Mouse (Mus musculus) neural tube, embryonic 11.5 days (tissue): ENCODE results near the gene Znhit2. TPM values are rescaled to one million over a fixed set of nuclear protein-coding genes. Genes with fewer than 3 reads are reported as not detected.
"Not testable (repeated sequence)": the region's sequence is repeated elsewhere in the genome, so short reads cannot be mapped to it uniquely, and the experiment has no call there.

ENCODE experiments used
- ATAC-seq: fragments of 200-750 bp; cut with Nextera tagmentation; 2 replicates; pipeline ENCODE4 v1.8.0; 2017; ENCODE audit warnings: moderate number of reproducible peaks, mild to moderate bottlenecking, moderate TSS enrichment, moderate library complexity; ENCODE audit not compliant: insufficient read depth, low FRiP score, low TSS enrichment
- DNase-seq: peaks from one replicate; pipeline ENCODE4 v3.0.0-alpha.2; 2015; ENCODE audit warnings: low spot score
- H3K27ac ChIP-seq: fragments of 300-500 bp; sonication (generic); 2 replicates; pipeline ENCODE4 v1.5.1; 2014; ENCODE audit warnings: low read depth, mild to moderate bottlenecking, low read length
- H3K27me3 ChIP-seq: fragments of 300-500 bp; sonication (generic); 2 replicates; pipeline ENCODE4 v1.6.1; 2014; ENCODE audit warnings: mild to moderate bottlenecking, low read length, mixed read lengths; ENCODE audit not compliant: control insufficient read depth, insufficient read depth
- H3K36me3 ChIP-seq: fragments of 300-500 bp; sonication (generic); 2 replicates; pipeline ENCODE4 v1.6.1; 2014; ENCODE audit warnings: mild to moderate bottlenecking, low read length, moderate library complexity, mixed read lengths; ENCODE audit not compliant: control insufficient read depth, insufficient read depth
- H3K4me1 ChIP-seq: fragments of 300-500 bp; sonication (generic); 2 replicates; pipeline ENCODE4 v1.6.1; 2014; ENCODE audit warnings: low read length, mixed read lengths; ENCODE audit not compliant: control insufficient read depth, insufficient read depth
- H3K4me2 ChIP-seq: fragments of 300-500 bp; sonication (generic); 2 replicates; pipeline ENCODE4 v1.6.1; 2014; ENCODE audit warnings: low read depth, mild to moderate bottlenecking, moderate library complexity
- H3K4me3 ChIP-seq: fragments of 300-500 bp; sonication (generic); 2 replicates; pipeline ENCODE4 v1.5.1; 2014; ENCODE audit warnings: low read depth, low read length
- H3K9ac ChIP-seq: fragments of 300-500 bp; sonication (generic); 2 replicates; pipeline ENCODE4 v1.6.1; 2014; ENCODE audit warnings: mild to moderate bottlenecking, low read length
- H3K9me3 ChIP-seq: fragments of 300-500 bp; sonication (generic); 2 replicates; pipeline ENCODE4 v1.6.1; 2016; ENCODE audit warnings: low read length; ENCODE audit not compliant: control insufficient read depth
- WGBS: fragments of 180-500 bp; shearing (Covaris S2); extraction: QIAGEN DNeasy Blood & Tissue Kit; methylation state at CpG from one replicate; pipeline ENCODE4 v1.1.7; 2014; 5-methylcytosine and 5-hydroxymethylcytosine counted together
- polyA plus RNA-seq: library from polyadenylated mRNA; unstranded; fragments of >200 nt; fragmentation: Nextera tagmentation; extraction: Ambion mirVana; gene quantifications from 2 replicates; pipeline ENCODE4 v1.2.1, GENCODE M21; 2014

Znhit2 gene
- polyA plus RNA-seq, 1 experiment from 2014 or later: 40.0 TPM

DNA sequence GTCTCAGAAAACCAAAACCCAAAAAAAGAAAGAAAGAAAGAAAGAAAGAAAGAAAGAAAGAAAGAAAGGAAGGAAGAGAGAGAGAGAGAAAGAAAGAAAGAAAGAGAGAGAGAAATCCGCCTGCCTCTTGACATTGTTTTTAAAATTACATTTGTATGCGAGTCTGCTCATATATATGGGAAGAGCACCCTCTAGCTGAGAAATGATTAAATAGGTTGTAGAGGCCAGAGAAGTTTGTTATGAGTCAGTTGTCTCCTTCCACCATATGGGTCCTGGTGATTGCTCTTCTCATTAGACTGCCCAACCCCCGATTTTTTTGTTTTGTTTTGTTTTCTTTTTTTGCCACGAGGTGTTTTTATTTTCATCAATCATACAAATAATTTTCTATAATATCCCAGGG lies 16.9 kb upstream of the Znhit2 start:
- not testable (repeated sequence) for H3K4me2 ChIP-seq, DNase-seq, H3K27me3 ChIP-seq, H3K9ac ChIP-seq, H3K36me3 ChIP-seq, H3K27ac ChIP-seq, H3K9me3 ChIP-seq, ATAC-seq, H3K4me3 ChIP-seq
- WGBS: 81% methylated on average over 4 of the region's 4 CpGs
- peaks cover 10% of the 10 kb centered on the region for H3K4me1 ChIP-seq

DNA sequence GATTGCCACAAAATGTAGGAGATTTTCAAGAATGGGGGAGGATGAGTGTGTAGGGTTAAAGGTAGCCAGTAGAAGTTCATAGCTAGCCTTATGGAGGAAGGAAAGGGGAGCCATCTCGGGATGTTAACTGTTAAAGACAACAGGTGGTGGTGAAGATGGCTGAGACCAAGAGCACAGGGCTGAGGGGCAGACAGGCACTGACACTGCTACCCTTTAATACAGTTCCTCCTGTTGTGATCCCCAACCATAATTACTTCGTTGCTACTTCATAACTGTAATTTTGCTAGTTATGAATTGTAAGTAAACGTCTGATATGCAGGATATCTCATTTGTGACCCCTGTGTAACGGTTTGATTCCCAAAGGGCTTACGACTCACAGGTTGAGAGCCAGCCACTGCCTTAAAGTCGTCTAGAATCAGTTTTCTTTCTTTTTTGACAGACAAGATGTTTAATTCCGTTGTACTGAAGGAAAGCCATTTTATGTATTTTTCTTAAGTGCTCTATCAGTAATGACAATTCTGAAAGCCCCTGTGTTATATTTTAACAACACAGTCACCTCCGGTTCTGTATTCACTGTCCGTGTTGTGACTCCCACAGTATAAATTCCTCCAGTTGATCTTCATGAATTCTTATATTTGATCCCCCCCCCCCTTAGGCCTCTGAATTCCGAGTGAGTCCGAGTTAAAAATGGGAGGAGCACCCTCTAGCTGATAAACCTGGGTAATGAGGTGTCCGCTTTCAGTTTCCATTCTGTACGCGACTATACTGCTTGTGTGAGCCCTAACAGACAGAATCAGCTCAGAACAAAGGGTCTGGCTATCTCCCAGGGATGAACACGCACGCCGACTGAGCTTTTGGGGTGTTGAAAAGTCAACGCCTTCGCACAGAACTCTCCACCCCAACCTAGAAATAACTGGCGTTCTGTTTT lies 15.4 kb upstream of the Znhit2 start:
- ATAC-seq: 0 out of 2 replicates have a peak, but pooled peaks have one; percentile 7
- DNase-seq: no peak
- H3K4me2 ChIP-seq: peak overlapping the region; percentile 92
- H3K4me1 ChIP-seq: peaks cover 10% of the 10 kb centered on the region
- no peaks in the 10 kb centered on the region for H3K27me3 ChIP-seq
- no peaks in the 10 kb centered on the region for H3K9me3 ChIP-seq
- peaks cover 17% of the 10 kb centered on the region for H3K36me3 ChIP-seq
- H3K4me3 ChIP-seq: peak overlapping the region; percentile 93
- H3K9ac ChIP-seq: peak overlapping the region; percentile 93
- H3K27ac ChIP-seq: peak overlapping the region; percentile 98
- WGBS: 22% methylated on average over 20 of the region's 20 CpGs

DNA sequence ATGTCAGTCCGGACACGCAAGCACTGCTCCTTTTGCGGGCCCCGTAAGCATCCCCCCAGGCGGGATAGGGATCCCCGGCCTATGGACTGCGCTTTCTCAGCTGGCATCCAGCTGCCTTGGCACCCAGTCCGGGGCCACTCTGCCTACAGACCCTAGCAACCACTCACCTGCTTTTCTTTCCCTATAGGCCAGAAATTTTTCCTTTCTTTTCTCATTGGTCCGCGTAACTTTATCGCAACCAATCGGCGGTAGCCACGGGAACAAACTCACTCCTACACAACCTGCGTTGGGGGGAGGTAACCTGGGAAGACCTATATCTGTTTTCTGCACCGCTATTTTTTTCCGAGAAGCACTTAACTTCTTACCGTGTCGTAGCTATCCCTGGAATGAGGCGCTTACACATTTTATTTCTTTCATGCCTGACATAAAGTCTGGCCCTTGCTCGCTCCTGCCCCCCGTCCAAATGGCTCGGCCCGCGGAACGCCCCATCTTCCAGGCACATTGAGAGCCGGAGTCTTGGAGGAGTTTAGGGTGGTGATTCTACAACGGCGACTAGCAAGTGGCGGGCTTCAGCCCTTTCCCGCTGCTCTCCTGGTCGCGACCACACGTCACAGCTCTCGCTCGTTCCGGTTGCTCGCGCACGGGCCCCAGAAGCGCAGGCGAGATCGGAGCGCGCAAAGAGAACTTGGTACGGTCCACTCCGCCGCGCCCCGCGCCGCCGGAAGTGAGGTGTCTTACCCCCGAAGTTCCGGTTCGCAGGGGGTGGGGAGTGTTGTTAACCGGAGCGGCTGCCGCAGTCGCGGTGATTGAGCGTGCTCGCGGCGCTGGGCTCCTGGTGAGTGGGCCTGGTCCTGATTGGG lies 14.5 kb upstream of the Znhit2 start, which contains the start of gene Syvn1:
Syvn1 (plus strand) TSS at position 283 of the 860 bp plus-strand sequence.
- Histone ChIP-seq H3K4me2 (peak within 1 kb of the TSS; percentile 92), H3K9ac (peak within 1 kb of the TSS; percentile 93), H3K36me3 (peaks cover 22% of the 10 kb centered on the region), H3K27me3 (no peaks in the 10 kb centered on the region), H3K27ac (peak within 1 kb of the TSS; percentile 98), H3K4me3 (peak within 1 kb of the TSS; percentile 93), H3K9me3 (no peaks in the 10 kb centered on the region), H3K4me1 (peaks cover 10% of the 10 kb centered on the region)
- DNase-seq (peak; percentile 92), ATAC-seq (peak; percentile 88)
- WGBS: under 1% methylated on average over 65 of the region's 65 CpGs

DNA sequence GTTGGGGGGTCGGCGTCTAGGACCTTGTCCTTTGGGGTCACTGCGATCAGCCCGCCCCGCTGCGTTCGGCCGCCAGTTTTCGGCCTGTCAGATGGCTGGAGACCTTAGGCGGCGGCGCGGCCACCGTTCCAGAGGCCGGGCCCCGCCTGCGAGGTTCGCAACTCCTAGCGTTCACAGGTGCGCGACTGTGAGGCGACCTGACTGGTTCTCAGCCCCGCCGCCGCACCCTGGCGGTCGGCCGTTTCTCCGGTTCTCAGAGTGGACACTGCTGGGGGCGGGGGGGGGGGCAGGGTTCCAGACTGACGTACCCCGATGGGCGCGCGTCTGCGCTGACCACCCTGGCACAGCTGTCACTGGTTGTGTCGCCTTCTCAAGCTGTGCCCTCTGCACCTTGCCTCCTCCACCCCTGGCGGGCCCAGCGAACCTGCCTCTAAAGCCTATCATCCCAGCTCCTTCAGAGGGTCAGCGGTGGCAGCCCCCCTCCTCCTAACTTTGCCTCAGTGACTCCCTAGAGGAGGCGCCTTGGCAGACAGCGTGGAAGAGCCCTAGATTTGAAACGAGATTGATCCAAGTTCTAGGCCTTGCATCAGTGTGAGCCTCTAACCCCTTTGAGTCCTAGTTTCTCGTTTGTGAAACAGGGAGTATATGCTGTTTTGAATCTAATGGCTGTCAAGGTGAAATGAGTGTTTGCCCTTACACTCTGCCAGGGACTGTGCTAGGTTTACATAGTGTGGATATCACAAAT lies 13.7 kb upstream of the Znhit2 start:
- peak overlapping the region; percentile 93 for H3K9ac ChIP-seq
- WGBS: 2% methylated on average over 44 of the region's 44 CpGs
- H3K4me3 ChIP-seq: peak overlapping the region; percentile 93
- DNase-seq (no peak), ATAC-seq (peak; percentile 16)
- no peaks in the 10 kb centered on the region for H3K27me3 ChIP-seq
- H3K4me2 ChIP-seq: peak overlapping the region; percentile 92
- H3K9me3 ChIP-seq: no peaks in the 10 kb centered on the region
- H3K4me1 ChIP-seq: peaks cover 10% of the 10 kb centered on the region
- H3K27ac ChIP-seq: peak overlapping the region; percentile 98
- H3K36me3 ChIP-seq: peaks cover 24% of the 10 kb centered on the region

DNA sequence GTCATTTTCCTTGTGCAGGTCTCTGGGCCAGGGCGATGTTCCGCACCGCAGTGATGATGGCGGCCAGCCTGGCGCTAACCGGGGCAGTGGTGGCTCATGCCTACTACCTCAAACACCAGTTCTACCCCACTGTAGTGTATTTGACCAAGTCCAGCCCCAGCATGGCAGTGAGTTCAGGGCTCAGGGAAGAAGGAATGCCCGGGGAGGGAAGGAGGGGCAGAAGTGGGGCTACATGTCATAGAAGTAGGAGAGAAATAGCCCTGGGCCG lies 13.2 kb upstream of the Znhit2 start:
- 87% methylated on average over 8 of the region's 8 CpGs for WGBS
- DNase-seq (no peak), ATAC-seq (no peak)
- Histone ChIP-seq H3K4me1 (peaks cover 10% of the 10 kb centered on the region), H3K36me3 (peaks cover 25% of the 10 kb centered on the region), H3K27ac (no peak overlapping the region), H3K4me3 (peak overlapping the region; percentile 93), H3K4me2 (peak overlapping the region; percentile 92), H3K27me3 (no peaks in the 10 kb centered on the region), H3K9me3 (no peaks in the 10 kb centered on the region), H3K9ac (peak overlapping the region; percentile 93)

DNA sequence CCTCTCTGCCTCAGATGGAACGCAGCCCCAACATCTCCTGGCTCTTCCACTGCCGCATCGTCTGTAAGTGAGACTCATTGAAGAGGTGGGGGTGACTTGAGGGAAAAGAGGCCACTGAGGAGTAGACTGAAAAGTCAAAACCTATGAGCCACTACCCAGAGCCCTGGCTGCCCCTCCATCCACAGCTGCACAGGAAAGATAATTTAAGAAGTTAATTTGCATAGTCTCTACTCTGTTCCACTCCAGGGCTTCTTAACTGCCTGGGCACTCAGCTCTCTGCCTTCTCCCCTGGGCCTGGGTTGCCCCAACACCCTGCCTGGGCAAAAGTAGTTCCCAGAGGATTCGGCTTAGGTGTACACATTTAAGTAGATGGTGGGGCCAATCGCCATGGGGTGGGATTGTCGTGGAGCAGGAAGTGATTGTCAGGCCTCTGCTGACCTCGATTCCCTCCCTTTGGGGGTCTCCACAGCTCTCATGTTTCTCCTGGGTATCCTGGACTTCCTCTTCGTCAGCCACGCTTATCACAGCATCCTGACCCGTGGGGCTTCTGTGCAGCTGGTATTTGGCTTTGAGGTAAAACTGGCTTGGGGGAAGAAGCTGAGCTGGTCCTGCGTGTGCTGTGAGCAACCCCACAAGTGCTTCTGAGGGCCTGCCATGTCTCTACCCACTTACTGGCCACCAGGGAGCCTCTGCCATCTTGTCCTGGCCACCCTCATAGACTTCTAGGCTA lies 12.1 kb upstream of the Znhit2 start:
- Histone ChIP-seq H3K4me1 (peaks cover 10% of the 10 kb centered on the region), H3K27me3 (no peaks in the 10 kb centered on the region), H3K36me3 (peaks cover 27% of the 10 kb centered on the region), H3K9me3 (no peaks in the 10 kb centered on the region), H3K9ac (no peak overlapping the region), H3K4me2 (no peak overlapping the region), H3K27ac (no peak overlapping the region), H3K4me3 (no peak overlapping the region)
- DNase-seq (no peak), ATAC-seq (no peak)
- 92% methylated on average over 11 of the region's 11 CpGs for WGBS

DNA sequence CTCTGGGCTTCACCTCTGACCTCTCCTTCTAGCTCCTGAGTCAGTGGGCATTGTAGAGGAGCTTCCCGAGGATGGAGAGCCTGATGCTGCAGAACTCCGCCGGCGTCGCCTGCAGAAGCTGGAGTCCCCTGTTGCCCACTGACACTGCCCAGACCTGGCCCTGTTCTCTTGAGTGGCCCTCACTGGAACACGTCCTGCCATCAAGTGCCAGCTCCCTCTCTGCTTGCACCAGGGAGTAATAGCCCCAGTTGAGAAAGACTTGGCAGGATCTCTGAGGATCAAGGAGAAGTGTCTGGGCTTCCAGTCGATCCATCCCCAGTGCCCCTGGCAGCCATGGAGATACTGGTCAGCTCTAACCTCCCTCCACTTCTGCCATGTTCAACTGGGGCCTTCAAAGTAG lies 8.5 kb upstream of the Znhit2 start:
- ATAC-seq: no peak
- H3K9ac ChIP-seq: no peak overlapping the region
- no peak overlapping the region for H3K4me3 ChIP-seq
- H3K27me3 ChIP-seq: no peaks in the 10 kb centered on the region
- 92% methylated on average over 7 of the region's 7 CpGs for WGBS
- peaks cover 34% of the 10 kb centered on the region for H3K36me3 ChIP-seq
- no peaks in the 10 kb centered on the region for H3K9me3 ChIP-seq
- H3K4me1 ChIP-seq: peaks cover 8% of the 10 kb centered on the region; the same call in 1 of the 2 replicates
- no peak overlapping the region for H3K4me2 ChIP-seq
- H3K27ac ChIP-seq: no peak overlapping the region
- no peak for DNase-seq

DNA sequence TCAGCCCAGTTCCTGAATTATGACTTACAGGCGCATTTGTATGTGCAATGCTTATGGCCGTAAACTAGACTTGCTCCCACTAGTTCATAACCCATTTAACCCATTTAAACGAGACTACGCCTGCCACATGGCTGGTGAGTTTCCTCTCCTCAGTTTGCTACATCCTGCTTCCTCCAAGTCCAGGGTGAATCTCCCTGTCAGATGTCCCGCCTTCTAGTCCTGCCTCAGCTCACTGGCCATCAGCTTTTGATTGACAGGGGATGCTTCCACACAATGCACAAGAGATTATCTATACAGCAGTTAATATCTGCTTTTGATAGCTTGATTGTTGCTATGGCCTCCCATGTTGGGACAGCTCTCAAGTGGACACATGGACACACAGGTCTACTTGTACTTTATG lies 6.7 kb upstream of the Znhit2 start:
- ATAC-seq (no peak), DNase-seq (no peak)
- Histone ChIP-seq H3K4me3 (no peak overlapping the region), H3K4me2 (no peak overlapping the region), H3K9me3 (no peaks in the 10 kb centered on the region), H3K9ac (no peak overlapping the region), H3K27ac (no peak overlapping the region), H3K4me1 (peaks cover 10% of the 10 kb centered on the region; the same call in 1 of the 2 replicates), H3K27me3 (no peaks in the 10 kb centered on the region), H3K36me3 (peaks cover 27% of the 10 kb centered on the region)
- WGBS: 92% methylated on average over 5 of the region's 5 CpGs
